Comparison of ENCODE assay signal across 24 mouse cellular contexts in the genomic region with DNA sequence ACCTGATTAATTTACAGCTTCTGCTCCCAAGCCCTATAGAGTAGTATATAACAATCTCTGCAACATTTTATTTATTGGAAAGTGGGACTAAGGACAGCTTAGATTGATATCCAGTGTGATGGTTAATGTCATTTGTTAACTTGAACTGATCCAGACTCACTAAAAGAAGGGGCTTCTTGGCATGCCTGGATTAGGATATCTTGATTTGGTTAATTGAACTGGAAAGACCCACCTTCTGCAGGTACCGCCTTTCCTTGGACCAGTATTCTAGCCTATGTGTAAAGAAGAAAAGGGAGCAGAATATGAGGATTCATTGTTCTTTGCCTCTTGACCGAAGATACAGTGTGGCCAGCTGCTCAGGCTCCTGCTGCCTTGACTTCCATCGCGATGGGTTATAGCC.
DNase-seq lines count a peak whose midpoint lies in the region; ATAC-seq and TF ChIP-seq lines count a peak whose summit lies in the region.
"Had no signal": no experiment of that assay in that cellular context is flagged by ENCODE, and none has a peak within 500 bp of the region (broad histone marks: within the 10 kb centered on the region; RNA-seq: fewer than 3 reads in every experiment).

No protein-coding gene starts in this region.

- peaks cover 19% of the 10 kb centered on the region; the same call in 1 of the 2 replicates for H3K4me1 ChIP-seq in cerebellum, adult 2 months (ENCODE audit: control insufficient read depth, insufficient read depth, low read length)
- H3K4me1 ChIP-seq in forebrain, embryonic 16.5 days (replicated peaks; ENCODE audit: control insufficient read depth, insufficient read depth, low read length): no peaks in the 10 kb centered on the region
- H3K4me1 ChIP-seq in forebrain, embryonic 14.5 days (ENCODE audit: control insufficient read depth, insufficient read depth, low read length): no peaks in the 10 kb centered on the region
- H3K4me1 ChIP-seq: forebrain, embryonic 10.5 days; forebrain, embryonic 13.5 days; heart, embryonic 12.5 days; heart, embryonic 15.5 days; hindbrain, embryonic 10.5 days had no signal

- TF ChIP-seq POLR2A in cerebellum, adult 2 months (IDR thresholded peaks at IDR 0.05; ENCODE audit: borderline replicate concordance, insufficient read depth, low read length): no peak

- H3K27me3 ChIP-seq in cerebellum, adult 2 months (ENCODE audit: control insufficient read depth, insufficient read depth, low read length): no peaks in the 10 kb centered on the region
- H3K27me3 ChIP-seq in forebrain, embryonic 16.5 days (replicated peaks; ENCODE audit: control insufficient read depth, insufficient read depth, low read length): no peaks in the 10 kb centered on the region
- no peaks in the 10 kb centered on the region for H3K27me3 ChIP-seq in forebrain, embryonic 14.5 days (replicated peaks; ENCODE audit: control insufficient read depth, insufficient read depth, low read length)
- H3K27me3 ChIP-seq: CH12.LX; forebrain, embryonic 13.5 days; heart, embryonic 12.5 days; heart, embryonic 15.5 days had no signal

- DNase-seq in cerebellum, adult 2 months: peak in 1 of 2 experiments; percentile 16
- no peak for DNase-seq in cerebellum, postnatal 4 days (ENCODE audit: low spot score in 2 of 2)
- DNase-seq in forebrain, embryonic 14.5 days (ENCODE audit: low spot score): no peak
- DNase-seq in Muller cell, postnatal 12 days (ENCODE audit: inconsistent ontology term): peak; percentile 4
- DNase-seq in cerebellum, postnatal 14 days: peak; percentile 5 to 61
- DNase-seq: adrenal gland, adult 2 months; adrenal gland, postnatal 14 days; B cell, adult 2 months; gastrocnemius, postnatal 25 days; heart, adult 18-20 months; heart, postnatal 10 days; heart, postnatal 36 days; kidney, adult 2 months had no signal

- H3K27ac ChIP-seq in cerebellum, adult 2 months (ENCODE audit: insufficient read depth, low read length): peak overlapping the region; percentile 24; the same call in 1 of the 2 replicates
- peak overlapping the region; percentile 41 for H3K27ac ChIP-seq in forebrain, embryonic 16.5 days (ENCODE audit: low read length)
- H3K27ac ChIP-seq in forebrain, embryonic 14.5 days (ENCODE audit: low read depth, low read length): no peak overlapping the region
- H3K27ac ChIP-seq: forebrain, embryonic 10.5 days; forebrain, embryonic 13.5 days; heart, embryonic 15.5 days; hindbrain, embryonic 10.5 days; hindbrain, embryonic 14.5 days had no signal

- TF ChIP-seq CTCF in cerebellum, adult 2 months (IDR thresholded peaks at IDR 0.05; ENCODE audit: borderline replicate concordance, insufficient read depth, low read depth, low read length): no peak

- H3K9me3 ChIP-seq in forebrain, embryonic 16.5 days (ENCODE audit: control insufficient read depth, low read length): no peaks in the 10 kb centered on the region
- no peaks in the 10 kb centered on the region for H3K9me3 ChIP-seq in forebrain, embryonic 14.5 days (replicated peaks; ENCODE audit: control insufficient read depth, low read length)
- H3K9me3 ChIP-seq: forebrain, embryonic 10.5 days; forebrain, embryonic 13.5 days; heart, embryonic 12.5 days; heart, embryonic 15.5 days; hindbrain, embryonic 10.5 days had no signal

- no peak overlapping the region for H3K4me2 ChIP-seq in forebrain, embryonic 16.5 days (ENCODE audit: low read length)
- no peak overlapping the region for H3K4me2 ChIP-seq in forebrain, embryonic 14.5 days (ENCODE audit: low read length)
- H3K4me2 ChIP-seq: forebrain, embryonic 13.5 days; heart, embryonic 12.5 days; heart, embryonic 15.5 days; hindbrain, embryonic 14.5 days had no signal

- no peak overlapping the region for H3K9ac ChIP-seq in forebrain, embryonic 16.5 days (replicated peaks; ENCODE audit: low read depth, low read length)
- H3K9ac ChIP-seq in forebrain, embryonic 14.5 days (ENCODE audit: low read length): no peak overlapping the region
- H3K9ac ChIP-seq: forebrain, embryonic 13.5 days; heart, embryonic 12.5 days; heart, embryonic 15.5 days; hindbrain, embryonic 14.5 days had no signal

- no peaks in the 10 kb centered on the region for H3K36me3 ChIP-seq in forebrain, embryonic 16.5 days (ENCODE audit: control insufficient read depth, insufficient read depth)
- H3K36me3 ChIP-seq in forebrain, embryonic 14.5 days (ENCODE audit: control insufficient read depth, insufficient read depth, low read length): no peaks in the 10 kb centered on the region
- H3K36me3 ChIP-seq: forebrain, embryonic 10.5 days; G1E; heart, embryonic 12.5 days; heart, embryonic 15.5 days; hindbrain, embryonic 10.5 days had no signal

- no peak for ATAC-seq in forebrain, embryonic 16.5 days
- ATAC-seq in forebrain, embryonic 14.5 days: no peak
- ATAC-seq in granulocyte monocyte progenitor cell, adult 5-6 weeks (replicated peaks; ENCODE audit: poor library complexity, severe bottlenecking): no peak
- ATAC-seq: intestine, postnatal 0 days had no signal

- WGBS in cerebellum, adult 2 months: 83% methylated on average over 4 of the region's 4 CpGs
- WGBS in forebrain, embryonic 16.5 days: 85% methylated on average over 4 of the region's 4 CpGs
- 88% methylated on average over 4 of the region's 4 CpGs for WGBS in forebrain, embryonic 14.5 days

- H3K4me3 ChIP-seq in cerebellum, adult 2 months (replicated peaks; ENCODE audit: insufficient read depth, low read depth, low read length): no peak overlapping the region
- no peak overlapping the region for H3K4me3 ChIP-seq in forebrain, embryonic 16.5 days (replicated peaks; ENCODE audit: low read length)
- H3K4me3 ChIP-seq in forebrain, embryonic 14.5 days (ENCODE audit: low read depth, low read length): no peak overlapping the region
- H3K4me3 ChIP-seq: forebrain, embryonic 10.5 days; forebrain, embryonic 13.5 days; heart, embryonic 12.5 days; heart, embryonic 15.5 days; hindbrain, embryonic 10.5 days had no signal

Comparison
In these comparisons a context has a peak if more than half of its experiments do, and no peak if none do; other contexts are left out.
1. DNase-seq: peak in Muller cell, postnatal 12 days (single experiment) and cerebellum, postnatal 14 days (2 of 2); none in cerebellum, postnatal 4 days (0 of 2) and forebrain, embryonic 14.5 days (single experiment).